Mouse (Mus musculus) adrenal gland, adult 10 weeks (tissue): ENCODE data around the gene Mmd. TPM values are rescaled to one million over a fixed set of nuclear protein-coding genes. Genes with fewer than 3 reads are reported as not detected.

Experiments used
- polyA plus RNA-seq: library from polyadenylated mRNA; stranded (reverse); fragments of 350-450 nt; fragmentation: Illumina TruSeq; extraction: RNeasy Lipid Tissue Mini Kit (QIAGEN cat#74804); gene quantifications from one replicate; pipeline ENCODE4 v1.2.3, GENCODE M21; 2014; ENCODE audit warnings: low read depth, low replicate concordance

Mmd gene
- polyA plus RNA-seq: 194 TPM

GRCm38 (mm10) chr11:90249025-90249650, at the start of gene Mmd:
Mmd (plus strand) TSS chr11:90249456.

Other genes starting within 250 kb of the Mmd start
- gene Pctp, start 246.6 kb upstream of the Mmd start, polyA plus RNA-seq: 8.8 TPM
- 12.4 TPM for gene Tmem100, start 219.1 kb upstream of the Mmd start, polyA plus RNA-seq
- 7.6 TPM for gene Gm45716, start 61.8 kb upstream of the Mmd start, polyA plus RNA-seq
- 17.1 TPM for gene Hlf, start 141.4 kb downstream of the Mmd start, polyA plus RNA-seq